Mouse (Mus musculus): ENCODE results near the gene Otx2. TPM values are rescaled to one million over a fixed set of nuclear protein-coding genes. Genes with fewer than 3 reads are reported as not detected.

Gene Otx2
- total and polyA plus RNA-seq, 3 experiments = not detected

DNA sequence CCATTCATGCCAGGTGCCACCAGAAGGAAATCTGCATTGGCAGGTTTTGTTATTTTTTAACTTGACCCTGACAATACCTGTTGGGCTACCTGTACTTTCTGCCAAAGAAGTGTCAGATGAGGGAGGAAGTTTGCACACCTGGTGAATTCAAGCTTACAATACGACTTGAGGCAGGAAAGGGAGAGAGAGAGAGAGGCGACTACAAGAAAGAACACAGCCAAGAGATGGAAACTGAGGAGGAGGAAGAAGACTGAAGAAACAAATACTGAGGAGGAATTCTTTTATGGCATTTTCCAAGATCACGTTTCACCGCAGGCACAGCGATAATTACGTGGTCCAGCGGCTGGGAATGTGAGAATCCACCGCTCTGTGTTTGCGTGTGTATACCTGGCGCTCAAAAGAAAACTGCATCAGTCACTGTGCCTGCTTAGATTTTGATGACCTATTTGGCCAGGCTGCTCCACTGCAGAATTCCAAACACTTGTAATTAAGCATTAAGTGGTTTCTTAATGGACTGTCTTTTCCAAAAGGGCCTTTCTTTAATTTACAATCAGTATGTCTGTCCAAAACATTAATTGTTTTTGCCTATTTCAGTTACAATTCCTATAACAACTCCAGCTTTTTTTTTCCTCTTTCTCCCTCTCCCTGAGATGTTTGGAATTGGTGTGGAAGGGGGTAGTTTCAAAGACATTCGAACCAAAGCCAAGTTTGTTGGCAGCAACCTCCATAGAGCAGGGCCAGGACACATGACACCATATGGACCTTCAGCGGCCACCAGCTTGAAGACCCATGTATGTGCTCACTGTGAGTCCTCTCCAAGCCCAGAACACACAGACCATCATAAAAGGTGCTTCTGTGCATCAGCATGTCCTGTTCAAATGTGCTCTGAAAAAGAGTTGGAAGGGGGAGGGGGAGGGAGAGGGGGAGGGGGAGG is 31.9 kb downstream of the Otx2 start:
- Histone ChIP-seq H3K9me3 (replicated peaks; ENCODE audit: insufficient read depth, low read length) (no peaks in the 10 kb centered on the region), H3K9ac (ENCODE audit: control insufficient read depth, low read depth, low read length, poor library complexity, severe bottlenecking) (no peak overlapping the region), H3K4me1 (ENCODE audit: control insufficient read depth in 1 of 2, insufficient read depth in 2 of 2, low read length in 2 of 2) (no peaks in the 10 kb centered on the region), H3K27me3 (ENCODE audit: control insufficient read depth in 1 of 2, insufficient read depth in 2 of 2, low read length in 2 of 2) (no peaks in the 10 kb centered on the region), H3K4me3 (ENCODE audit: control insufficient read depth in 1 of 2, insufficient read depth in 1 of 2, low read depth in 2 of 2, low read length in 2 of 2) (no peak overlapping the region), H3K27ac (ENCODE audit: control insufficient read depth, low read depth, low read length) (no peak overlapping the region), H3K79me2 (ENCODE audit: control insufficient read depth, insufficient read depth, low read length, poor library complexity) (no peaks in the 10 kb centered on the region), H3K36me3 (ENCODE audit: control insufficient read depth in 1 of 2, insufficient read depth in 2 of 2, low read length in 2 of 2) (no peaks in the 10 kb centered on the region)
- no peak for DNase-seq (ENCODE audit: low read depth, low spot score)
- no peak for TF ChIP-seq ELF1 (IDR thresholded peaks at IDR 0.05; ENCODE audit: low read depth, low read length)
- no peak for TF ChIP-seq ZMIZ1 (IDR thresholded peaks at IDR 0.05; ENCODE audit: low read depth, low read length)
- TF ChIP-seq POLR2A (IDR thresholded peaks at IDR 0.05; ENCODE audit: control insufficient read depth in 1 of 2, insufficient read depth in 1 of 2, low read depth in 1 of 2, low read length in 2 of 2, poor library complexity in 1 of 2) = no peak
- TF ChIP-seq E2F4 (IDR thresholded peaks at IDR 0.05; ENCODE audit: borderline replicate concordance, low read depth, low read length) = no peak
- no peak for TF ChIP-seq POLR2AphosphoS5 (IDR thresholded peaks at IDR 0.05; ENCODE audit: borderline replicate concordance, low read depth, low read length)
- no peak for TF ChIP-seq MXI1 (IDR thresholded peaks at IDR 0.05; ENCODE audit: low read depth, low read length)
- TF ChIP-seq SIN3A (IDR thresholded peaks at IDR 0.05; ENCODE audit: low read length) = no peak
- no peak for TF ChIP-seq NELFE (IDR thresholded peaks at IDR 0.05; ENCODE audit: low read depth, low read length)
- TF ChIP-seq CHD2 (IDR thresholded peaks at IDR 0.05; ENCODE audit: low read length) = no peak
- TF ChIP-seq CHD1 (IDR thresholded peaks at IDR 0.05; ENCODE audit: low read depth, low read length) = no peak
- TF ChIP-seq TBP (IDR thresholded peaks at IDR 0.05; ENCODE audit: low read depth, low read length) = no peak
- no peak for TF ChIP-seq RAD21 (IDR thresholded peaks at IDR 0.05; ENCODE audit: low read depth, low read length)
- no peak for TF ChIP-seq MYB (IDR thresholded peaks at IDR 0.05; ENCODE audit: low read depth, low read length)
- TF ChIP-seq ETS1 (IDR thresholded peaks at IDR 0.05; ENCODE audit: low read depth, low read length) = no peak
- no peak for TF ChIP-seq HCFC1 (IDR thresholded peaks at IDR 0.05; ENCODE audit: low read depth, low read length)

- Histone ChIP-seq H3K36me3 (ENCODE audit: control insufficient read depth in 1 of 2, insufficient read depth in 2 of 2, low read length in 2 of 2) (peaks cover 0 to 21% of the 10 kb centered on the region in 2 experiments; a peak in 2 of 4 replicates), H3K4me3 (ENCODE audit: control insufficient read depth in 1 of 2, insufficient read depth in 1 of 2, low read depth in 2 of 2, low read length in 2 of 2) (no peak overlapping the region), H3K9me3 (replicated peaks; ENCODE audit: insufficient read depth, low read length) (no peaks in the 10 kb centered on the region), H3K4me1 (ENCODE audit: control insufficient read depth in 1 of 2, insufficient read depth in 2 of 2, low read length in 2 of 2) (peaks cover 17 to 20% of the 10 kb centered on the region in 2 experiments), H3K9ac (ENCODE audit: control insufficient read depth, low read depth, low read length, poor library complexity, severe bottlenecking) (no peak overlapping the region), H3K27me3 (ENCODE audit: control insufficient read depth in 1 of 2, insufficient read depth in 2 of 2, low read length in 2 of 2) (no peaks in the 10 kb centered on the region), H3K79me2 (ENCODE audit: control insufficient read depth, insufficient read depth, low read length, poor library complexity) (no peaks in the 10 kb centered on the region), H3K27ac (ENCODE audit: control insufficient read depth, low read depth, low read length) (no peak overlapping the region; the same call in 1 of the 2 replicates)
- DNase-seq (ENCODE audit: low read depth, low spot score) = no peak
- no peak for TF ChIP-seq TBP (IDR thresholded peaks at IDR 0.05; ENCODE audit: low read depth, low read length)
These were observed 40.5 kb downstream of the Otx2 start for GRCm38 (mm10) chr14:48633141-48633540.
